Mouse (Mus musculus) E14TG2a.4 (cell line): ENCODE results near the gene Helz.

Experiments
- H3K27me3 ChIP-seq: 2 replicates; pipeline ENCODE4 v1.6.1; 2014; ENCODE audit warnings: low read length, control low read depth; ENCODE audit not compliant: insufficient read depth
- H3K36me3 ChIP-seq: 2 replicates; pipeline ENCODE4 v1.6.1; 2014; ENCODE audit warnings: low read length, control low read depth; ENCODE audit not compliant: insufficient read depth
- H3K4me1 ChIP-seq: replicated peaks from 2 replicates; pipeline ENCODE4 v1.6.1; 2014; ENCODE audit warnings: low read depth, low read length, control low read depth
- H3K4me3 ChIP-seq: replicated peaks from 2 replicates; pipeline ENCODE4 v1.5.1; 2014; ENCODE audit warnings: mild to moderate bottlenecking, low read length
- H3K9me3 ChIP-seq: 2 replicates; pipeline ENCODE4 v1.6.1; 2014; ENCODE audit warnings: low read length, control low read depth
- CTCF ChIP-seq: conservative IDR thresholded peaks from 2 replicates; pipeline ENCODE4 v1.5.1; 2014; ENCODE audit warnings: low read length
- NANOG ChIP-seq: IDR thresholded peaks from 2 replicates; pipeline ENCODE4 v1.6.1; 2014; ENCODE audit warnings: borderline replicate concordance, low read length, mixed read lengths
- POU5F1 ChIP-seq: IDR thresholded peaks from 2 replicates; pipeline ENCODE4 v1.6.1; 2014; ENCODE audit warnings: low read length, borderline replicate concordance

Gene Helz

GRCm38 (mm10) chr11:107662666-107663065 lies 114.9 kb downstream of the Helz start:
- TF ChIP-seq POU5F1 (no peak), CTCF (no peak), NANOG (no peak)
- H3K36me3 ChIP-seq: peaks cover 89% of the 10 kb centered on the region
- H3K4me3 ChIP-seq: no peak overlapping the region
- H3K4me1 ChIP-seq: peaks cover 4% of the 10 kb centered on the region; the same call in 1 of the 2 replicates
- no peaks in the 10 kb centered on the region for H3K27me3 ChIP-seq
- no peaks in the 10 kb centered on the region for H3K9me3 ChIP-seq

GRCm38 (mm10) chr11:107667542-107667941 lies 119.8 kb downstream of the Helz start:
- H3K9me3 ChIP-seq: no peaks in the 10 kb centered on the region
- TF ChIP-seq POU5F1: no peak
- H3K4me3 ChIP-seq: no peak overlapping the region
- no peaks in the 10 kb centered on the region for H3K27me3 ChIP-seq
- peaks cover 21% of the 10 kb centered on the region for H3K4me1 ChIP-seq
- peaks cover 100% of the 10 kb centered on the region for H3K36me3 ChIP-seq

- Histone ChIP-seq H3K4me1 (peaks cover 21% of the 10 kb centered on the region), H3K4me3 (no peak overlapping the region), H3K36me3 (peaks cover 100% of the 10 kb centered on the region), H3K27me3 (no peaks in the 10 kb centered on the region), H3K9me3 (no peaks in the 10 kb centered on the region)
- TF ChIP-seq NANOG: no peak
- no peak for TF ChIP-seq CTCF
- TF ChIP-seq POU5F1: no peak
Observed at GRCm38 (mm10) chr11:107668223-107668622, 120.5 kb downstream of the Helz start.

DNA sequence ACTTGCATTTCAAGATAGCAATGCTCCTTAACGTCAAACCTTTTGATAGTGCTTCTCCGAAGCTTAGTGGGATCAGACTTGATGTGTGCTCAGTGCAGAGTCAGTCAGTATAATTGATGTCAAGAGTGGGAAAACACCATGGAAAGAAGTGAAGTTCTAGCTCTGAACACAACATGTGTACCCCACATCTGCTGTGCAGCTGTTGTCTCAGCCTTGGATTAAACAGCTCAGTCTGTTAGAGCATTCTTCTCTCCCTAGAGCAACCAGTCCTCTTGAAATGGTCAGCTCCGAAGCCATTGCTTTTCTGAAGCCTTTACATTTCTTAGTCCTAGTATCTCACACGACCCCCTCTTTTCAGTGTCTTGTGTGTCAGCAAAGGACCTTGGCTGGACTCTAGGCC lies 121.2 kb downstream of the Helz start:
- TF ChIP-seq POU5F1: no peak
- no peak for TF ChIP-seq CTCF
- TF ChIP-seq NANOG: no peak
- Histone ChIP-seq H3K36me3 (peaks cover 100% of the 10 kb centered on the region), H3K27me3 (no peaks in the 10 kb centered on the region), H3K4me1 (peaks cover 18% of the 10 kb centered on the region), H3K9me3 (no peaks in the 10 kb centered on the region), H3K4me3 (no peak overlapping the region)

DNA sequence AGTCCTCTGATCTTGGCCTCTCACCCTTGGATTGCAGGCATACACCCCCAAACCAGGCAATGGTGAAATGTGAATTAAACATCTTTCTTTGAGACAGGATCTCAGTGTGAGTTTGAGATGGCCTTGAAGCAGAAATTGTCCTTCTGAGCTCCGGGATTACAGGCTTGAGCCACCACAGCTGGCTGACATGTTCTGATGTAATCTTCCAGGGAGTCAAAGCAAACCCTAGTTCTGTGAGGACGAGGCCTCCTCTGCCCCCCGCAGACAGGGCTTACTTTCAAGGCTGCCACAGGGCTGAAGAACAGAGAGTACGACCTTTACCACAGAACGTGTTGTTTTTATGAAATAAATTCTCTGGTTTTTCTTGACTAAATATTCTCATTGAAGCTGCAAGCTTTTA lies 126.3 kb downstream of the Helz start:
- TF ChIP-seq CTCF (no peak), POU5F1 (no peak), NANOG (no peak)
- H3K9me3 ChIP-seq: no peaks in the 10 kb centered on the region

GRCm38 (mm10) chr11:107674601-107675000 lies 126.9 kb downstream of the Helz start:
- Histone ChIP-seq H3K9me3 (no peaks in the 10 kb centered on the region), H3K36me3 (peaks cover 80% of the 10 kb centered on the region), H3K4me1 (peaks cover 20% of the 10 kb centered on the region), H3K27me3 (no peaks in the 10 kb centered on the region), H3K4me3 (no peak overlapping the region)
- TF ChIP-seq CTCF (no peak), NANOG (no peak), POU5F1 (no peak)

More for the DNA sequence above, 126.3 kb downstream of the Helz start:
- Histone ChIP-seq H3K36me3 (peaks cover 85% of the 10 kb centered on the region), H3K4me1 (peaks cover 20% of the 10 kb centered on the region), H3K27me3 (no peaks in the 10 kb centered on the region), H3K4me3 (no peak overlapping the region)

DNA sequence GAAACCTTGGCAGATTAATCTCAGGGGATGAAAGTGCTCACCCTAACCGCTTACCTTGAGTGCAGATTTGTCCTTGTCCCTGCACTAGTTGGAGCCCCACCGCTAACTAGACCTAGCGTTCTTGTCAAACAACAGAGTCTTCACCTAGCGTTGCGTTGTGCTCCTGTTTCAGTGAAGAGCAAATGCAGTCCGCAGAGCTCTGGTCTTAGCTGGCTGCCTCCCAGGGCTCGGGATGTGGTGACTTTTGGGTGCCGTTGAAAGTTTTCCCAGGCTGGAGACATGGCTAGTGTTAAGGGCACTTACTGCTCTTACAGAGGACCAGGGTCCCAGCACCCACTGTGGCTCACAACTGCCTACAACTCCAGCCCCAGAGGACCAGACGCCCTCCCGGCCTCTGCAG lies 127.5 kb downstream of the Helz start:
- Histone ChIP-seq H3K27me3 (no peaks in the 10 kb centered on the region), H3K9me3 (no peaks in the 10 kb centered on the region), H3K36me3 (peaks cover 74% of the 10 kb centered on the region), H3K4me3 (no peak overlapping the region), H3K4me1 (peaks cover 16% of the 10 kb centered on the region)
- no peak for TF ChIP-seq POU5F1

- H3K4me1 ChIP-seq: peaks cover 19% of the 10 kb centered on the region
- no peak for TF ChIP-seq NANOG
- TF ChIP-seq POU5F1: no peak
- no peak for TF ChIP-seq CTCF
- no peaks in the 10 kb centered on the region for H3K9me3 ChIP-seq
- no peaks in the 10 kb centered on the region for H3K27me3 ChIP-seq
- peaks cover 66% of the 10 kb centered on the region for H3K36me3 ChIP-seq
- H3K4me3 ChIP-seq: no peak overlapping the region
Observed at GRCm38 (mm10) chr11:107676207-107676940, 128.6 kb downstream of the Helz start.
